Mouse (Mus musculus) CH12.LX (cell line): ENCODE measurements around the gene Gm4131. TPM values are rescaled to one million over a fixed set of nuclear protein-coding genes. Genes with fewer than 3 reads are reported as not detected.

Source experiments
- DNase-seq: peaks from one replicate; pipeline ENCODE4 v3.0.0-alpha.2; 2013; ENCODE audit errors: extremely low read depth
- H3K27ac ChIP-seq: 2 replicates; pipeline ENCODE4 v1.5.1; 2012; ENCODE audit warnings: low read depth, mild to moderate bottlenecking, control low read depth, moderate library complexity; ENCODE audit not compliant: insufficient read depth
- H3K27me3 ChIP-seq: replicated peaks from 2 replicates; pipeline ENCODE3; 2012; ENCODE audit warnings: inconsistent platforms
- H3K36me3 ChIP-seq, 2 experiments: replicated peaks in 1 of 2; 2 replicates each; pipeline versions ENCODE3 to v1.6.1; 2012; ENCODE audit warnings: inconsistent platforms in 1 of 2, low read length in 1 of 2, mild to moderate bottlenecking in 1 of 2, mixed read lengths in 1 of 2, moderate library complexity in 1 of 2; ENCODE audit not compliant: control insufficient read depth in 1 of 2, insufficient read depth in 1 of 2
- H3K4me1 ChIP-seq, 2 experiments: 2 replicates each; pipeline ENCODE4 v1.6.1; 2012; ENCODE audit warnings: inconsistent platforms in 1 of 2, moderate library complexity in 1 of 2; ENCODE audit not compliant: insufficient read depth in 2 of 2, control insufficient read depth in 1 of 2
- H3K4me2 ChIP-seq: 2 replicates; pipeline ENCODE4 v1.6.1; 2012; ENCODE audit warnings: low read depth, mild to moderate bottlenecking, control low read depth; ENCODE audit not compliant: poor library complexity, insufficient read depth, severe bottlenecking
- H3K4me3 ChIP-seq, 3 experiments: fragments of 150-350 bp in 1 of 3; sonication (generic) in 1 of 3; replicated peaks in 1 of 3; 2 replicates each; pipeline versions ENCODE3 to v1.5.1; 2011 to 2012; ENCODE audit warnings: low read depth in 2 of 3, low read length in 2 of 3, mild to moderate bottlenecking in 2 of 3, moderate library complexity in 2 of 3, control low read depth in 1 of 3, improper control_type of control experiment in 1 of 3, inconsistent platforms in 1 of 3, mixed read lengths in 1 of 3; ENCODE audit not compliant: poor library complexity in 1 of 3
- H3K79me2 ChIP-seq: replicated peaks from 2 replicates; pipeline ENCODE4 v1.6.1; 2012; ENCODE audit warnings: mild to moderate bottlenecking, moderate library complexity; ENCODE audit not compliant: control insufficient read depth, poor library complexity, insufficient read depth, severe bottlenecking; ENCODE audit errors: extremely low read depth
- H3K9ac ChIP-seq: 2 replicates; pipeline ENCODE4 v1.6.1; 2012; ENCODE audit warnings: low read depth, mild to moderate bottlenecking, control low read depth, moderate library complexity; ENCODE audit not compliant: insufficient read depth
- H3K9me3 ChIP-seq: replicated peaks from 2 replicates; pipeline ENCODE3; 2012; ENCODE audit warnings: low read length, inconsistent platforms, mixed read lengths
- BHLHE40 ChIP-seq: IDR thresholded peaks from 2 replicates; pipeline ENCODE4 v1.6.1; 2011; ENCODE audit warnings: mild to moderate bottlenecking, low read depth, low read length, improper control_type of control experiment
- CTCF ChIP-seq, 2 experiments: IDR thresholded peaks in 1 of 2; conservative IDR thresholded peaks in 1 of 2; 2 replicates each; pipeline ENCODE4 v1.5.1; 2011 to 2012; ENCODE audit warnings: low read depth in 2 of 2, low read length in 2 of 2, improper control_type of control experiment in 1 of 2, inconsistent platforms in 1 of 2, mild to moderate bottlenecking in 1 of 2, moderate library complexity in 1 of 2
- GABPA ChIP-seq: IDR thresholded peaks from 2 replicates; pipeline ENCODE4 v1.6.1; 2012; ENCODE audit warnings: low read depth, low read length, improper control_type of control experiment, inconsistent platforms; ENCODE audit not compliant: insufficient replicate concordance
- HCFC1 ChIP-seq: IDR thresholded peaks from 2 replicates; pipeline ENCODE4 v1.6.1; 2012; ENCODE audit warnings: low read depth, mild to moderate bottlenecking, inconsistent platforms, low read length, improper control_type of control experiment
- JUN ChIP-seq: IDR thresholded peaks from 2 replicates; pipeline ENCODE4 v1.6.1; 2011; ENCODE audit warnings: low read depth, mild to moderate bottlenecking, low read length, improper control_type of control experiment, moderate library complexity; ENCODE audit not compliant: insufficient read depth
- KAT2A ChIP-seq: IDR thresholded peaks from 2 replicates; pipeline ENCODE4 v1.6.1; 2012; ENCODE audit warnings: low read length, improper control_type of control experiment, inconsistent platforms; ENCODE audit not compliant: insufficient replicate concordance
- MAX ChIP-seq: IDR thresholded peaks from 2 replicates; pipeline ENCODE4 v1.6.1; 2011; ENCODE audit warnings: low read length, improper control_type of control experiment
- MAZ ChIP-seq: IDR thresholded peaks from 2 replicates; pipeline ENCODE4 v1.6.1; 2012; ENCODE audit warnings: low read depth, mild to moderate bottlenecking, inconsistent platforms, low read length, improper control_type of control experiment, moderate library complexity
- MEF2A ChIP-seq: IDR thresholded peaks from 2 replicates; pipeline ENCODE4 v1.6.1; 2014; ENCODE audit warnings: low read depth, mild to moderate bottlenecking, inconsistent platforms, low read length, improper control_type of control experiment, borderline replicate concordance
- MXI1 ChIP-seq: IDR thresholded peaks from 2 replicates; pipeline ENCODE4 v1.6.1; 2011; ENCODE audit warnings: mild to moderate bottlenecking, low read depth, low read length, improper control_type of control experiment
- MYC ChIP-seq: IDR thresholded peaks from 2 replicates; pipeline ENCODE4 v1.6.1; 2011; ENCODE audit warnings: low read depth, mild to moderate bottlenecking, improper control_type of control experiment, low read length
- NRF1 ChIP-seq: IDR thresholded peaks from 2 replicates; pipeline ENCODE4 v1.6.1; 2014; ENCODE audit warnings: low read depth, mild to moderate bottlenecking, inconsistent platforms, low read length, improper control_type of control experiment, moderate library complexity
- PAX5 ChIP-seq: IDR thresholded peaks from 2 replicates; pipeline ENCODE4 v1.6.1; 2012; ENCODE audit warnings: low read length, inconsistent platforms, mixed read lengths
- RAD21 ChIP-seq: IDR thresholded peaks from 2 replicates; pipeline ENCODE4 v1.6.1; 2011; ENCODE audit warnings: low read depth, mild to moderate bottlenecking, low read length, improper control_type of control experiment, moderate library complexity
- RCOR1 ChIP-seq: conservative IDR thresholded peaks from 2 replicates; pipeline ENCODE4 v1.6.1; 2012; ENCODE audit warnings: low read depth, mild to moderate bottlenecking, inconsistent platforms, low read length, improper control_type of control experiment
- TCF12 ChIP-seq: IDR thresholded peaks from 2 replicates; pipeline ENCODE4 v1.6.1; 2014; ENCODE audit warnings: low read depth, mild to moderate bottlenecking, inconsistent platforms, low read length, improper control_type of control experiment
- UBTF ChIP-seq: IDR thresholded peaks from 2 replicates; pipeline ENCODE4 v1.6.1; 2012; ENCODE audit warnings: low read depth, mild to moderate bottlenecking, inconsistent platforms, low read length, improper control_type of control experiment, moderate library complexity
- ZC3H11A ChIP-seq: IDR thresholded peaks from 2 replicates; pipeline ENCODE4 v1.6.1; 2012; ENCODE audit warnings: low read depth, mild to moderate bottlenecking, inconsistent platforms, low read length, improper control_type of control experiment
- ZKSCAN1 ChIP-seq: IDR thresholded peaks from 2 replicates; pipeline ENCODE4 v1.6.1; 2012; ENCODE audit warnings: low read depth, inconsistent platforms, low read length, improper control_type of control experiment, borderline replicate concordance
- ZMIZ1 ChIP-seq: IDR thresholded peaks from 2 replicates; pipeline ENCODE4 v1.6.1; 2012; ENCODE audit warnings: low read depth, mild to moderate bottlenecking, inconsistent platforms, low read length, improper control_type of control experiment
- ZNF384 ChIP-seq: IDR thresholded peaks from 2 replicates; pipeline ENCODE4 v1.6.1; 2012; ENCODE audit warnings: low read depth, low read length, improper control_type of control experiment, inconsistent platforms
- dilution Hi-C: fragments of 300-500 bp; cut with MboI; formaldehyde crosslinking; loops from 2 replicates; pipeline ENCODE4 v1.14.3; 2020; ENCODE audit warnings: low sequenced_read_pairs; ENCODE audit not compliant: extremely low pct_unique_long_range_greater_than_20kb, extremely low pct_ligation_motif_present
- in situ Hi-C: fragments of 300-500 bp; cut with MboI; formaldehyde crosslinking; loops from 3 replicates; pipeline ENCODE4 v1.14.3; 2019; ENCODE audit warnings: low sequenced_read_pairs, low pct_ligation_motif_present, low pct_unique_long_range_greater_than_20kb, mixed read lengths
- polyA plus RNA-seq: library from polyadenylated mRNA; unstranded; fragments of >175 nt; gene quantifications from 2 replicates; pipeline ENCODE4 v1.2.1, GENCODE M21; 2012; ENCODE audit warnings: low read depth; ENCODE audit not compliant: insufficient read length
- total RNA-seq, 2 experiments: library from RNA; depleted of rRNA; stranded (reverse); fragments of 300-350 nt in 1 of 2; fragments of >200 nt in 1 of 2; gene quantifications; 2 replicates each; pipeline ENCODE4 v1.2.3; 2012 to 2014

Gm4131 gene
- total and polyA plus RNA-seq, 3 experiments = not detected

- no peak for DNase-seq
- dilution Hi-C loops (no loop called here), in situ Hi-C loops (no loop called here)
These were observed 3.6 kb upstream of the Gm4131 start for GRCm38 (mm10) chr14:62570299-62570698.

GRCm38 (mm10) chr14:62569463-62569862 is 2.7 kb upstream of the Gm4131 start:
- in situ Hi-C loops = no loop called here

More at GRCm38 (mm10) chr14:62570299-62570698, 3.6 kb upstream of the Gm4131 start:
- H3K9ac ChIP-seq = no peak overlapping the region
- TF ChIP-seq MYC = no peak
- TF ChIP-seq ZNF384 = no peak
- no peak for TF ChIP-seq ZC3H11A
- TF ChIP-seq RCOR1 = no peak
- no peak for TF ChIP-seq PAX5
- TF ChIP-seq JUN = no peak
- no peak for TF ChIP-seq ZKSCAN1
- TF ChIP-seq UBTF = no peak
- TF ChIP-seq RAD21 = no peak
- no peak for TF ChIP-seq GABPA
- TF ChIP-seq CTCF (conservative IDR thresholded peaks at IDR 0.05 in 1 of 2, IDR thresholded peaks at IDR 0.05 in 1 of 2; ENCODE audit: low read depth in 2 of 2, low read length in 2 of 2) = no peak
- no peak for TF ChIP-seq MAZ
- TF ChIP-seq MXI1 = no peak
- no peaks in the 10 kb centered on the region for H3K9me3 ChIP-seq
- H3K27ac ChIP-seq = no peak overlapping the region
- H3K27me3 ChIP-seq = peaks cover 2% of the 10 kb centered on the region
- H3K4me1 ChIP-seq = no peaks in the 10 kb centered on the region
- H3K36me3 ChIP-seq = no peaks in the 10 kb centered on the region
- H3K4me3 ChIP-seq = no peak overlapping the region
- H3K79me2 ChIP-seq = no peaks in the 10 kb centered on the region
- H3K4me2 ChIP-seq = no peak overlapping the region

GRCm38 (mm10) chr14:62563679-62564078 is 3.0 kb downstream of the Gm4131 start:
- in situ Hi-C loops (no loop called here), dilution Hi-C loops (no loop called here)
- no peak for DNase-seq
- Histone ChIP-seq H3K9ac (no peak overlapping the region), H3K4me3 (no peak overlapping the region), H3K36me3 (no peaks in the 10 kb centered on the region), H3K79me2 (no peaks in the 10 kb centered on the region), H3K9me3 (no peaks in the 10 kb centered on the region), H3K27me3 (no peaks in the 10 kb centered on the region), H3K4me1 (peaks cover 2 to 13% of the 10 kb centered on the region in 2 experiments; a peak in 2 of 4 replicates), H3K27ac (no peak overlapping the region), H3K4me2 (no peak overlapping the region)
- TF ChIP-seq ZC3H11A (no peak), ZKSCAN1 (no peak), CTCF (conservative IDR thresholded peaks at IDR 0.05 in 1 of 2, IDR thresholded peaks at IDR 0.05 in 1 of 2; ENCODE audit: low read depth in 2 of 2, low read length in 2 of 2) (no peak), ZMIZ1 (no peak), HCFC1 (no peak), MAZ (no peak), RCOR1 (no peak), MAX (no peak), RAD21 (no peak), NRF1 (no peak), MEF2A (no peak), TCF12 (no peak), JUN (no peak)

More at GRCm38 (mm10) chr14:62569463-62569862, 2.7 kb upstream of the Gm4131 start:
- Histone ChIP-seq H3K9me3 (no peaks in the 10 kb centered on the region), H3K79me2 (no peaks in the 10 kb centered on the region)
- TF ChIP-seq MXI1 = no peak
- TF ChIP-seq BHLHE40 = no peak
- TF ChIP-seq KAT2A = no peak
- TF ChIP-seq, all 38 proteins: peak for 0
- H3K27me3 ChIP-seq = peaks cover 2% of the 10 kb centered on the region
- H3K9ac ChIP-seq = no peak overlapping the region
- no peak for DNase-seq
- H3K4me3 ChIP-seq = no peak overlapping the region
- H3K36me3 ChIP-seq = no peaks in the 10 kb centered on the region
- no peaks in the 10 kb centered on the region for H3K4me1 ChIP-seq
- H3K27ac ChIP-seq = no peak overlapping the region
- dilution Hi-C loops = no loop called here
- H3K4me2 ChIP-seq = no peak overlapping the region
